ENCODE assay signal across 11 mouse cellular contexts in genomic region chr13:38070945-38071344, GRCm38 (mm10). TPM values are rescaled to one million over a fixed set of nuclear protein-coding genes. Genes with fewer than 3 reads are reported as not detected.
DNase-seq lines count a peak whose midpoint lies in the region; ATAC-seq lines count a peak whose summit lies in the region.
"Had no signal": no experiment of that assay in that cellular context is flagged by ENCODE, and none has a peak within 500 bp of the region (broad histone marks: within the 10 kb centered on the region; RNA-seq: fewer than 3 reads in every experiment).

No protein-coding gene starts in this region.

- intact Hi-C loops in heart, postnatal 36 days (cut with DNase I): loop anchor here (5.0 kb wide), 1 partner anchor 81 kb away; the partner anchor contains the start of gene Dsp

- no peaks in the 10 kb centered on the region for H3K27me3 ChIP-seq in kidney, embryonic 14.5 days (ENCODE audit: control insufficient read depth, insufficient read depth, low read length)
- H3K27me3 ChIP-seq in forebrain, embryonic 11.5 days (ENCODE audit: control insufficient read depth, insufficient read depth, low read length): no peaks in the 10 kb centered on the region
- H3K27me3 ChIP-seq: embryonic facial prominence, embryonic 13.5 days had no signal

- no peaks in the 10 kb centered on the region for H3K36me3 ChIP-seq in kidney, embryonic 14.5 days (ENCODE audit: control insufficient read depth, insufficient read depth, low read length)
- no peaks in the 10 kb centered on the region for H3K36me3 ChIP-seq in forebrain, embryonic 11.5 days (ENCODE audit: control insufficient read depth, insufficient read depth, low read length)

- no peak overlapping the region for H3K27ac ChIP-seq in kidney, embryonic 14.5 days (ENCODE audit: low read depth, low read length)
- no peak overlapping the region for H3K27ac ChIP-seq in forebrain, embryonic 11.5 days (ENCODE audit: low read depth, low read length)
- H3K27ac ChIP-seq: embryonic facial prominence, embryonic 13.5 days had no signal

- peak; percentile 9 to 35 for DNase-seq in kidney, adult 8-10 months
- DNase-seq in Muller cell, postnatal 12 days (ENCODE audit: inconsistent ontology term): peak; percentile 24
- peak; percentile 73 for DNase-seq in adrenal gland, postnatal 14 days
- DNase-seq in heart, postnatal 36 days: peak; percentile 15 to 40
- no peak for DNase-seq in T-cell, adult 2 months (ENCODE audit: low spot score)
- DNase-seq in forebrain, embryonic 11.5 days (ENCODE audit: low spot score): no peak
- DNase-seq in ovary, postnatal 36 days (ENCODE audit: low spot score): no peak
- DNase-seq: cerebellum, adult 9-11 months; left cerebral cortex, postnatal 4 days had no signal

- H3K9me3 ChIP-seq in kidney, embryonic 14.5 days (ENCODE audit: control insufficient read depth, low read length): no peaks in the 10 kb centered on the region
- no peaks in the 10 kb centered on the region for H3K9me3 ChIP-seq in forebrain, embryonic 11.5 days (ENCODE audit: control insufficient read depth, low read length)
- H3K9me3 ChIP-seq: embryonic facial prominence, embryonic 13.5 days had no signal

- H3K9ac ChIP-seq in kidney, embryonic 14.5 days (ENCODE audit: low read depth, low read length): no peak overlapping the region
- H3K9ac ChIP-seq in forebrain, embryonic 11.5 days (ENCODE audit: low read length): no peak overlapping the region
- H3K9ac ChIP-seq: embryonic facial prominence, embryonic 13.5 days had no signal

- no peak overlapping the region for H3K4me3 ChIP-seq in kidney, embryonic 14.5 days (ENCODE audit: low read length)
- no peak overlapping the region for H3K4me3 ChIP-seq in forebrain, embryonic 11.5 days (ENCODE audit: low read depth, low read length)
- H3K4me3 ChIP-seq: embryonic facial prominence, embryonic 13.5 days had no signal

- ATAC-seq in kidney, embryonic 14.5 days (ENCODE audit: low FRiP score, low TSS enrichment): no peak
- ATAC-seq in forebrain, embryonic 11.5 days (replicated peaks; ENCODE audit: low FRiP score): no peak

- no peak overlapping the region for H3K4me2 ChIP-seq in kidney, embryonic 14.5 days (replicated peaks; ENCODE audit: low read depth, low read length)
- no peak overlapping the region for H3K4me2 ChIP-seq in forebrain, embryonic 11.5 days (ENCODE audit: low read depth, low read length, severe bottlenecking)
- H3K4me2 ChIP-seq: embryonic facial prominence, embryonic 13.5 days had no signal

- peaks cover 6% of the 10 kb centered on the region for H3K4me1 ChIP-seq in kidney, embryonic 14.5 days (ENCODE audit: control insufficient read depth, insufficient read depth, low read length)
- H3K4me1 ChIP-seq in forebrain, embryonic 11.5 days (replicated peaks; ENCODE audit: control insufficient read depth, insufficient read depth, low read length): no peaks in the 10 kb centered on the region

- WGBS in kidney, embryonic 14.5 days: 73% methylated on average over 4 of the region's 4 CpGs
- WGBS in forebrain, embryonic 11.5 days: 88% methylated on average over 4 of the region's 4 CpGs

RNA-seq across cellular contexts. Expression of gene Cage1, which starts 34.1 kb away (rescaled TPM):
- 0.90 and 1.1 TPM in 2 replicates for polyA plus RNA-seq in kidney, embryonic 14.5 days (2014; fragmentation: Nextera tagmentation; extraction: Ambion mirVana)
- 3.0 and 3.6 TPM in 2 replicates for total RNA-seq in adrenal gland, postnatal 14 days (2021)
- total RNA-seq in heart, postnatal 36 days (2021): 1 to 10 TPM; 2.1 TPM
- polyA plus RNA-seq in forebrain, embryonic 11.5 days (2014; fragmentation: Nextera tagmentation; extraction: Ambion mirVana): 0.87 and 0.99 TPM in 2 replicates

RNA-seq across cellular contexts. Expression of gene Riok1, which starts 34.1 kb away (rescaled TPM):
- polyA plus RNA-seq in kidney, embryonic 14.5 days (2014; fragmentation: Nextera tagmentation; extraction: Ambion mirVana): 50.8 and 62.3 TPM in 2 replicates
- 29.1 and 32.4 TPM in 2 replicates for total RNA-seq in adrenal gland, postnatal 14 days (2021)
- 10 to 100 TPM; 10.9 to 11.8 TPM for total RNA-seq in heart, postnatal 36 days (2021)
- polyA plus RNA-seq in forebrain, embryonic 11.5 days (2014; fragmentation: Nextera tagmentation; extraction: Ambion mirVana): 49.5 and 53.6 TPM in 2 replicates

Comparison
In these comparisons a context has a peak if more than half of its experiments do, and no peak if none do; other contexts are left out.
1. DNase-seq: peak in kidney, adult 8-10 months (2 of 2), Muller cell, postnatal 12 days (single experiment), adrenal gland, postnatal 14 days (single experiment) and heart, postnatal 36 days (2 of 2); none in T-cell, adult 2 months (single experiment), forebrain, embryonic 11.5 days (single experiment) and ovary, postnatal 36 days (single experiment).